8 mouse cellular contexts compared by ENCODE assay signal in genomic region chr1:91428614-91429013, GRCm38 (mm10). TPM values are rescaled to one million over a fixed set of nuclear protein-coding genes. Genes with fewer than 3 reads are reported as not detected.
DNase-seq lines count a peak whose midpoint lies in the region; ATAC-seq and TF ChIP-seq lines count a peak whose summit lies in the region.

No protein-coding gene starts in this region.

- H3K4me3 ChIP-seq in hindbrain, embryonic 10.5 days, result no peak overlapping the region
- no peak overlapping the region for H3K4me3 ChIP-seq in hindbrain, embryonic 12.5 days
- no peak overlapping the region for H3K4me3 ChIP-seq in cerebellum, adult 2 months (replicated peaks; ENCODE audit: insufficient read depth, low read depth, low read length)
- no peak overlapping the region for H3K4me3 ChIP-seq in hindbrain, postnatal 0 days (ENCODE audit: low read length)
- H3K4me3 ChIP-seq in left cerebral cortex, adult 2 months, result no peak overlapping the region
- no peak overlapping the region for H3K4me3 ChIP-seq in midbrain, postnatal 0 days (ENCODE audit: low read depth, low read length)
- H3K4me3 ChIP-seq in stomach, embryonic 14.5 days (ENCODE audit: low read depth, low read length), result no peak overlapping the region

- intact Hi-C loops in left cerebral cortex, adult 2 months (cut with DNase I), result loop anchor here (1.0 kb wide), 2 partner anchors 31 to 55 kb away; partner anchors contain the start of gene Per2

- no peak for TF ChIP-seq POLR2A in cerebellum, adult 2 months (IDR thresholded peaks at IDR 0.05; ENCODE audit: borderline replicate concordance, insufficient read depth, low read length)

- TF ChIP-seq CTCF in cerebellum, adult 2 months (IDR thresholded peaks at IDR 0.05; ENCODE audit: borderline replicate concordance, insufficient read depth, low read depth, low read length), result peak; percentile 82
- peak; percentile 93 for TF ChIP-seq CTCF in hindbrain, postnatal 0 days (IDR thresholded peaks at IDR 0.05; ENCODE audit: low read depth)
- TF ChIP-seq CTCF in left cerebral cortex, adult 2 months (IDR thresholded peaks at IDR 0.05), result peak; percentile 91
- TF ChIP-seq CTCF in midbrain, postnatal 0 days (IDR thresholded peaks at IDR 0.05), result peak; percentile 92

- ATAC-seq in hindbrain, embryonic 12.5 days (ENCODE audit: low FRiP score), result no peak
- ATAC-seq in hindbrain, postnatal 0 days, result peak; percentile 79
- ATAC-seq in midbrain, postnatal 0 days (ENCODE audit: low FRiP score), result no peak
- peak; percentile 71; the same call in 1 of the 2 replicates for ATAC-seq in stomach, embryonic 14.5 days (ENCODE audit: insufficient number of reproducible peaks, insufficient read depth, low FRiP score, low read depth)

- no peaks in the 10 kb centered on the region for H3K9me3 ChIP-seq in hindbrain, embryonic 10.5 days
- H3K9me3 ChIP-seq in hindbrain, embryonic 12.5 days (replicated peaks), result no peaks in the 10 kb centered on the region
- H3K9me3 ChIP-seq in hindbrain, postnatal 0 days (ENCODE audit: low read length), result no peaks in the 10 kb centered on the region
- no peaks in the 10 kb centered on the region for H3K9me3 ChIP-seq in midbrain, postnatal 0 days (ENCODE audit: low read length)
- no peaks in the 10 kb centered on the region for H3K9me3 ChIP-seq in stomach, embryonic 14.5 days (ENCODE audit: control insufficient read depth, low read depth, low read length)

- H3K4me2 ChIP-seq in hindbrain, embryonic 12.5 days (replicated peaks), result no peak overlapping the region
- H3K4me2 ChIP-seq in hindbrain, postnatal 0 days (ENCODE audit: low read depth, low read length), result no peak overlapping the region
- H3K4me2 ChIP-seq in midbrain, postnatal 0 days (ENCODE audit: low read depth, low read length, poor library complexity, severe bottlenecking), result no peak overlapping the region
- no peak overlapping the region for H3K4me2 ChIP-seq in stomach, embryonic 14.5 days (replicated peaks; ENCODE audit: low read depth, low read length)

- 0 out of 2 replicates have a peak, but pooled peaks cover under 1% of the 10 kb centered on the region for H3K4me1 ChIP-seq in hindbrain, embryonic 10.5 days (replicated peaks)
- 0 out of 2 replicates have a peak, but pooled peaks cover 2% of the 10 kb centered on the region for H3K4me1 ChIP-seq in hindbrain, embryonic 12.5 days
- H3K4me1 ChIP-seq in cerebellum, adult 2 months (ENCODE audit: control insufficient read depth, insufficient read depth, low read length), result no peaks in the 10 kb centered on the region
- H3K4me1 ChIP-seq in hindbrain, postnatal 0 days (ENCODE audit: insufficient read depth, low read length), result no peaks in the 10 kb centered on the region
- H3K4me1 ChIP-seq in midbrain, postnatal 0 days (ENCODE audit: insufficient read depth, low read length), result no peaks in the 10 kb centered on the region
- no peaks in the 10 kb centered on the region for H3K4me1 ChIP-seq in stomach, embryonic 14.5 days (ENCODE audit: control insufficient read depth, insufficient read depth, low read length)

- H3K27me3 ChIP-seq in hindbrain, embryonic 10.5 days (ENCODE audit: insufficient read depth, poor library complexity, severe bottlenecking), result no peaks in the 10 kb centered on the region
- no peaks in the 10 kb centered on the region for H3K27me3 ChIP-seq in hindbrain, embryonic 12.5 days
- H3K27me3 ChIP-seq in cerebellum, adult 2 months (ENCODE audit: control insufficient read depth, insufficient read depth, low read length), result no peaks in the 10 kb centered on the region
- no peaks in the 10 kb centered on the region for H3K27me3 ChIP-seq in hindbrain, postnatal 0 days (ENCODE audit: insufficient read depth, low read length)
- no peaks in the 10 kb centered on the region for H3K27me3 ChIP-seq in midbrain, postnatal 0 days (ENCODE audit: insufficient read depth, low read length)
- H3K27me3 ChIP-seq in stomach, embryonic 14.5 days (ENCODE audit: control insufficient read depth, insufficient read depth, low read length), result no peaks in the 10 kb centered on the region

- DNase-seq in hindbrain, embryonic 10.5 days (ENCODE audit: low spot score), result peak; percentile 73
- DNase-seq in cerebellum, adult 2 months, result peak; percentile 55 to 70
- DNase-seq in forelimb bud, embryonic 11.5 days (ENCODE audit: low read depth, low spot score), result peak; percentile 79
- DNase-seq in hindbrain, postnatal 0 days (ENCODE audit: low spot score), result peak; percentile 89
- peak; percentile 74 to 77 for DNase-seq in left cerebral cortex, adult 2 months (ENCODE audit: extremely low spot score in 1 of 2, low spot score in 2 of 2)
- DNase-seq in midbrain, postnatal 0 days (ENCODE audit: low spot score), result peak; percentile 87

- no peaks in the 10 kb centered on the region for H3K36me3 ChIP-seq in hindbrain, embryonic 10.5 days
- H3K36me3 ChIP-seq in hindbrain, embryonic 12.5 days, result peaks cover 7% of the 10 kb centered on the region; the same call in 1 of the 2 replicates
- peaks cover 45% of the 10 kb centered on the region for H3K36me3 ChIP-seq in hindbrain, postnatal 0 days (ENCODE audit: insufficient read depth, low read length)
- peaks cover 69% of the 10 kb centered on the region for H3K36me3 ChIP-seq in midbrain, postnatal 0 days (ENCODE audit: insufficient read depth, low read length)
- H3K36me3 ChIP-seq in stomach, embryonic 14.5 days (ENCODE audit: control insufficient read depth, insufficient read depth, low read length), result peaks cover 16% of the 10 kb centered on the region

- 50% methylated on average over 4 of the region's 4 CpGs for WGBS in hindbrain, embryonic 10.5 days
- WGBS in hindbrain, embryonic 12.5 days, result 39% methylated on average over 4 of the region's 4 CpGs
- WGBS in cerebellum, adult 2 months, result 16% methylated on average over 4 of the region's 4 CpGs
- 28% methylated on average over 4 of the region's 4 CpGs for WGBS in hindbrain, postnatal 0 days
- 30% methylated on average over 4 of the region's 4 CpGs for WGBS in midbrain, postnatal 0 days
- WGBS in stomach, embryonic 14.5 days, result 24% methylated on average over 4 of the region's 4 CpGs

- no peak overlapping the region for H3K27ac ChIP-seq in hindbrain, embryonic 10.5 days
- no peak overlapping the region for H3K27ac ChIP-seq in hindbrain, embryonic 12.5 days
- H3K27ac ChIP-seq in cerebellum, adult 2 months (ENCODE audit: insufficient read depth, low read length), result no peak overlapping the region
- H3K27ac ChIP-seq in hindbrain, postnatal 0 days, result no peak overlapping the region
- no peak overlapping the region for H3K27ac ChIP-seq in left cerebral cortex, adult 2 months
- no peak overlapping the region for H3K27ac ChIP-seq in midbrain, postnatal 0 days (ENCODE audit: low read depth, low read length)
- no peak overlapping the region for H3K27ac ChIP-seq in stomach, embryonic 14.5 days (ENCODE audit: low read length)

- H3K9ac ChIP-seq in hindbrain, embryonic 12.5 days, result no peak overlapping the region
- H3K9ac ChIP-seq in hindbrain, postnatal 0 days (replicated peaks; ENCODE audit: low read length), result no peak overlapping the region
- no peak overlapping the region for H3K9ac ChIP-seq in midbrain, postnatal 0 days (replicated peaks; ENCODE audit: low read length, poor library complexity, severe bottlenecking)
- H3K9ac ChIP-seq in stomach, embryonic 14.5 days (replicated peaks; ENCODE audit: low read depth, low read length), result no peak overlapping the region

RNA-seq across cellular contexts. Expression of gene Hes6, which starts 14.8 kb away (rescaled TPM):
- polyA plus RNA-seq in hindbrain, embryonic 10.5 days (2016; fragmentation: Nextera tagmentation; extraction: Ambion mirVana), result 285 and 401 TPM in 2 replicates
- 274 and 304 TPM in 2 replicates for polyA plus RNA-seq in hindbrain, embryonic 12.5 days (2016; fragmentation: Nextera tagmentation; extraction: Ambion mirVana)
- polyA plus RNA-seq in cerebellum, adult 2 months (2012; rRNA removed), result 28.2 and 31.4 TPM in 2 replicates
- 154 and 160 TPM in 2 replicates for total RNA-seq in hindbrain, postnatal 0 days (2014; rRNA removed)
- polyA plus RNA-seq in hindbrain, postnatal 0 days (2015; fragmentation: Nextera tagmentation; extraction: Ambion mirVana), result 129 and 131 TPM in 2 replicates
- total RNA-seq in left cerebral cortex, adult 2 months (2021), result 10 to 100 TPM; 13.4 to 14.6 TPM
- total RNA-seq in midbrain, postnatal 0 days (2014; rRNA removed), result 105 and 119 TPM in 2 replicates
- 111 and 113 TPM in 2 replicates for polyA plus RNA-seq in midbrain, postnatal 0 days (2015; fragmentation: Nextera tagmentation; extraction: Ambion mirVana)
- polyA plus RNA-seq in stomach, embryonic 14.5 days (2014; fragmentation: Nextera tagmentation; extraction: Ambion mirVana), result 65.7 and 78.1 TPM in 2 replicates

RNA-seq across cellular contexts. Expression of gene Ilkap, which starts 30.0 kb away (rescaled TPM):
- 165 and 173 TPM in 2 replicates for polyA plus RNA-seq in hindbrain, embryonic 10.5 days (2016; fragmentation: Nextera tagmentation; extraction: Ambion mirVana)
- polyA plus RNA-seq in hindbrain, embryonic 12.5 days (2016; fragmentation: Nextera tagmentation; extraction: Ambion mirVana), result 147 and 148 TPM in 2 replicates
- polyA plus RNA-seq in cerebellum, adult 2 months (2012; rRNA removed), result 101 and 103 TPM in 2 replicates
- total RNA-seq in hindbrain, postnatal 0 days (2014; rRNA removed), result 66.7 and 66.9 TPM in 2 replicates
- 119 and 120 TPM in 2 replicates for polyA plus RNA-seq in hindbrain, postnatal 0 days (2015; fragmentation: Nextera tagmentation; extraction: Ambion mirVana)
- total RNA-seq in left cerebral cortex, adult 2 months (2021), result 10 to 100 TPM; 59.8 to 64.8 TPM
- total RNA-seq in midbrain, postnatal 0 days (2014; rRNA removed), result 58.5 and 97.5 TPM in 2 replicates
- 114 and 116 TPM in 2 replicates for polyA plus RNA-seq in midbrain, postnatal 0 days (2015; fragmentation: Nextera tagmentation; extraction: Ambion mirVana)
- polyA plus RNA-seq in stomach, embryonic 14.5 days (2014; fragmentation: Nextera tagmentation; extraction: Ambion mirVana), result 134 and 146 TPM in 2 replicates

RNA-seq across cellular contexts. Expression of gene Per2, which starts 30.5 kb away (rescaled TPM):
- polyA plus RNA-seq in hindbrain, embryonic 10.5 days (2016; fragmentation: Nextera tagmentation; extraction: Ambion mirVana), result 1.9 and 2.4 TPM in 2 replicates
- 3.6 and 3.8 TPM in 2 replicates for polyA plus RNA-seq in hindbrain, embryonic 12.5 days (2016; fragmentation: Nextera tagmentation; extraction: Ambion mirVana)
- polyA plus RNA-seq in cerebellum, adult 2 months (2012; rRNA removed), result 15.4 and 18.1 TPM in 2 replicates
- total RNA-seq in hindbrain, postnatal 0 days (2014; rRNA removed), result 10.0 and 12.0 TPM in 2 replicates
- 4.2 and 5.1 TPM in 2 replicates for polyA plus RNA-seq in hindbrain, postnatal 0 days (2015; fragmentation: Nextera tagmentation; extraction: Ambion mirVana)
- 10 to 100 TPM; 24.8 to 54.6 TPM for total RNA-seq in left cerebral cortex, adult 2 months (2021)
- 10.5 and 11.3 TPM in 2 replicates for total RNA-seq in midbrain, postnatal 0 days (2014; rRNA removed)
- 3.3 and 3.8 TPM in 2 replicates for polyA plus RNA-seq in midbrain, postnatal 0 days (2015; fragmentation: Nextera tagmentation; extraction: Ambion mirVana)
- polyA plus RNA-seq in stomach, embryonic 14.5 days (2014; fragmentation: Nextera tagmentation; extraction: Ambion mirVana), result 7.3 and 9.5 TPM in 2 replicates

Comparison
In these comparisons a context has a peak if more than half of its experiments do, and no peak if none do; other contexts are left out.
1. ATAC-seq: peak in hindbrain, postnatal 0 days (single experiment) and stomach, embryonic 14.5 days (single experiment); none in hindbrain, embryonic 12.5 days (single experiment) and midbrain, postnatal 0 days (single experiment).
2. Peak in every context shown above with its lines, with median percentiles within 50 percentile points of each other: DNase-seq and CTCF ChIP-seq.